10 mouse cellular contexts compared by ENCODE assay signal in the genomic region with DNA sequence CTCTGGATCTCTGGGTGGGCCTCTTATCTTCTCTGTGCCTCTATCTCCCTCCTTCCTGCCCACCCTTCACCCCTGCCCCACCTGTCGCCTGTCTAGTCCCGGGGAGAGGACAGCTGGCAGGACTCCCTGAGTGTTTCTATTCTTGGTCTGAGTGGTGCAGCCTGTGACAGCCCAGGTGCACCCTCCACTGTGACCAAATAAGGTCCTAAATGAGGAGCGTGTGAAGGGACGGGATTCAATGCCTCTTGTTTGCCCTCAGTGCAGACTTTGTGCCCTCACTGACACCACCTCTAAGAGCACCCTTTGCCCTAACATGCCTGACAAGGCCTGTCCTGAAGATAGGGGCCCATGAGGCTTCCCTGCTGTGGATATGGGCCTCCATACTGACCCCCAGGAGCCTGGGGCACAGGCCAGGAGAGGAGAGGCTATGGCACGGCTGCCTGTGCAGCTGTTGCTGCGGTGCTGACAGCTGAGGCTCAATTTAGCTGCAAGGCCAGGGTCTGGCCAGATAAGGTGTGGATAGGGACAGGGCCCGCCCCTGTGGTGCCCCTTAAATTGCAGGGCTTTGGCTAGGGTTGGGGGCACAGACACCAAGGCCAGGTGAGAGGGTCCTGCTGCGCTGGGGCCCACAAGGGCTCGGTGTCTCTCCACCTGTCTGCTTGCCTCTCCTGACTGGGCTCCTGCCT. TPM values are rescaled to one million over a fixed set of nuclear protein-coding genes. Genes with fewer than 3 reads are reported as not detected.
A peak's percentile ranks its signal among the peaks of the same experiment; 100 is the strongest.
DNase-seq lines count a peak whose midpoint lies in the region; ATAC-seq and TF ChIP-seq lines count a peak whose summit lies in the region.
"Had no signal": no experiment of that assay in that cellular context is flagged by ENCODE, and none has a peak within 500 bp of the region (broad histone marks: within the 10 kb centered on the region; RNA-seq: fewer than 3 reads in every experiment).

No protein-coding gene starts in this region.

- TF ChIP-seq EP300 in heart, postnatal 0 days (IDR thresholded peaks at IDR 0.05; ENCODE audit: low read depth): peak; percentile 94; the same call in 1 of the 2 replicates

- H3K4me3 ChIP-seq in forebrain, embryonic 11.5 days (ENCODE audit: low read depth, low read length): no peak overlapping the region
- no peak overlapping the region for H3K4me3 ChIP-seq in forebrain, embryonic 14.5 days (ENCODE audit: low read depth, low read length)
- no peak overlapping the region for H3K4me3 ChIP-seq in embryonic facial prominence, embryonic 10.5 days
- peak overlapping the region; percentile 52 for H3K4me3 ChIP-seq in heart, postnatal 0 days (ENCODE audit: low read depth, low read length)
- no peak overlapping the region for H3K4me3 ChIP-seq in liver, embryonic 15.5 days (replicated peaks)
- H3K4me3 ChIP-seq: megakaryocyte, embryonic 14.5 days had no signal

- 66% methylated on average over 9 of the region's 9 CpGs for WGBS in forebrain, embryonic 11.5 days
- 70% methylated on average over 9 of the region's 9 CpGs for WGBS in forebrain, embryonic 14.5 days
- 65% methylated on average over 9 of the region's 9 CpGs for WGBS in embryonic facial prominence, embryonic 10.5 days
- 19% methylated on average over 9 of the region's 9 CpGs for WGBS in heart, postnatal 0 days
- WGBS in liver, embryonic 15.5 days (ENCODE audit: insufficient replicate concordance): 37% methylated on average over 9 of the region's 9 CpGs

- intact Hi-C loops in left cerebral cortex, postnatal 25 days (cut with DNase I): loop anchor here (5.0 kb wide), 1 partner anchor 101 kb away; no protein-coding TSS in a partner anchor

- no peak overlapping the region for H3K4me2 ChIP-seq in forebrain, embryonic 11.5 days (ENCODE audit: low read depth, low read length, severe bottlenecking)
- no peak overlapping the region for H3K4me2 ChIP-seq in forebrain, embryonic 14.5 days (ENCODE audit: low read length)
- H3K4me2 ChIP-seq in heart, postnatal 0 days (ENCODE audit: low read depth, low read length): peak overlapping the region; percentile 55
- 0 out of 2 replicates have a peak overlapping the region, but pooled peaks have one; percentile 9 for H3K4me2 ChIP-seq in liver, embryonic 15.5 days

- 0 out of 2 replicates have a peak, but pooled peaks cover 2% of the 10 kb centered on the region for H3K27me3 ChIP-seq in forebrain, embryonic 11.5 days (ENCODE audit: control insufficient read depth, insufficient read depth, low read length)
- H3K27me3 ChIP-seq in forebrain, embryonic 14.5 days (replicated peaks; ENCODE audit: control insufficient read depth, insufficient read depth, low read length): 0 out of 2 replicates have a peak, but pooled peaks cover 5% of the 10 kb centered on the region
- H3K27me3 ChIP-seq in embryonic facial prominence, embryonic 10.5 days (replicated peaks; ENCODE audit: low read depth, poor library complexity, severe bottlenecking): peaks cover 51% of the 10 kb centered on the region
- H3K27me3 ChIP-seq in heart, postnatal 0 days (ENCODE audit: control insufficient read depth, insufficient read depth, low read length): no peaks in the 10 kb centered on the region
- peaks cover 55% of the 10 kb centered on the region for H3K27me3 ChIP-seq in liver, embryonic 15.5 days

- no peak for TF ChIP-seq CTCF in heart, postnatal 0 days (IDR thresholded peaks at IDR 0.05; ENCODE audit: low read depth)

- H3K4me1 ChIP-seq in forebrain, embryonic 11.5 days (replicated peaks; ENCODE audit: control insufficient read depth, insufficient read depth, low read length): peaks cover 22% of the 10 kb centered on the region
- H3K4me1 ChIP-seq in forebrain, embryonic 14.5 days (ENCODE audit: control insufficient read depth, insufficient read depth, low read length): peaks cover 25% of the 10 kb centered on the region
- peaks cover 62% of the 10 kb centered on the region for H3K4me1 ChIP-seq in embryonic facial prominence, embryonic 10.5 days
- H3K4me1 ChIP-seq in heart, postnatal 0 days (ENCODE audit: control insufficient read depth, insufficient read depth): peaks cover 50% of the 10 kb centered on the region
- H3K4me1 ChIP-seq in liver, embryonic 15.5 days (replicated peaks): peaks cover 70% of the 10 kb centered on the region

- H3K9me3 ChIP-seq in forebrain, embryonic 11.5 days (ENCODE audit: control insufficient read depth, low read length): no peaks in the 10 kb centered on the region
- no peaks in the 10 kb centered on the region for H3K9me3 ChIP-seq in forebrain, embryonic 14.5 days (replicated peaks; ENCODE audit: control insufficient read depth, low read length)
- no peaks in the 10 kb centered on the region for H3K9me3 ChIP-seq in embryonic facial prominence, embryonic 10.5 days
- H3K9me3 ChIP-seq in heart, postnatal 0 days (replicated peaks; ENCODE audit: control insufficient read depth, low read length): no peaks in the 10 kb centered on the region
- H3K9me3 ChIP-seq in liver, embryonic 15.5 days (replicated peaks): no peaks in the 10 kb centered on the region
- H3K9me3 ChIP-seq: megakaryocyte, embryonic 14.5 days had no signal

- no peak overlapping the region for H3K9ac ChIP-seq in forebrain, embryonic 11.5 days (ENCODE audit: low read length)
- no peak overlapping the region for H3K9ac ChIP-seq in forebrain, embryonic 14.5 days (ENCODE audit: low read length)
- peak overlapping the region; percentile 72 for H3K9ac ChIP-seq in heart, postnatal 0 days (replicated peaks; ENCODE audit: low read depth, low read length)
- peak overlapping the region; percentile 36; the same call in 1 of the 2 replicates for H3K9ac ChIP-seq in liver, embryonic 15.5 days

- H3K27ac ChIP-seq in forebrain, embryonic 11.5 days (ENCODE audit: low read depth, low read length): no peak overlapping the region
- no peak overlapping the region for H3K27ac ChIP-seq in forebrain, embryonic 14.5 days (ENCODE audit: low read depth, low read length)
- peak overlapping the region; percentile 58 for H3K27ac ChIP-seq in embryonic facial prominence, embryonic 10.5 days (replicated peaks)
- H3K27ac ChIP-seq in heart, postnatal 0 days (ENCODE audit: low read depth): peak overlapping the region; percentile 99
- H3K27ac ChIP-seq in liver, embryonic 15.5 days (replicated peaks): no peak overlapping the region

- peak; percentile 52 for DNase-seq in forebrain, embryonic 11.5 days (ENCODE audit: low spot score)
- no peak for DNase-seq in forebrain, embryonic 14.5 days (ENCODE audit: low spot score)
- DNase-seq in embryonic facial prominence, embryonic 10.5 days (ENCODE audit: low spot score): no peak
- DNase-seq in heart, postnatal 0 days (ENCODE audit: low spot score): peak; percentile 95
- no peak for DNase-seq in MN1 (ENCODE audit: low spot score)
- DNase-seq in layer of hippocampus, adult 11-12 months (ENCODE audit: low spot score): no peak
- DNase-seq in left cerebral cortex, postnatal 25 days (ENCODE audit: low spot score in 2 of 2): no peak

- no peaks in the 10 kb centered on the region for H3K36me3 ChIP-seq in forebrain, embryonic 11.5 days (ENCODE audit: control insufficient read depth, insufficient read depth, low read length)
- no peaks in the 10 kb centered on the region for H3K36me3 ChIP-seq in forebrain, embryonic 14.5 days (ENCODE audit: control insufficient read depth, insufficient read depth, low read length)
- H3K36me3 ChIP-seq in embryonic facial prominence, embryonic 10.5 days (replicated peaks): peaks cover 3% of the 10 kb centered on the region; the same call in 1 of the 2 replicates
- no peaks in the 10 kb centered on the region for H3K36me3 ChIP-seq in heart, postnatal 0 days (replicated peaks; ENCODE audit: control insufficient read depth, insufficient read depth, low read length)
- peaks cover 28% of the 10 kb centered on the region for H3K36me3 ChIP-seq in liver, embryonic 15.5 days (replicated peaks)

- ATAC-seq in forebrain, embryonic 11.5 days (replicated peaks; ENCODE audit: low FRiP score): no peak
- no peak for ATAC-seq in forebrain, embryonic 14.5 days
- peak; percentile 70 for ATAC-seq in heart, postnatal 0 days (ENCODE audit: insufficient read depth, low read depth)
- ATAC-seq in liver, embryonic 15.5 days (ENCODE audit: insufficient read depth): no peak

RNA-seq across cellular contexts. Expression of gene Josd2, which starts 5.3 kb away (rescaled TPM):
- 60.9 and 68.9 TPM in 2 replicates for polyA plus RNA-seq in forebrain, embryonic 11.5 days (2014; fragmentation: Nextera tagmentation; extraction: Ambion mirVana)
- polyA plus RNA-seq in forebrain, embryonic 14.5 days (2014; fragmentation: Nextera tagmentation; extraction: Ambion mirVana): 49.3 and 50.5 TPM in 2 replicates
- polyA plus RNA-seq in embryonic facial prominence, embryonic 10.5 days (2016; fragmentation: Nextera tagmentation; extraction: Ambion mirVana): 80.3 and 85.1 TPM in 2 replicates
- total RNA-seq in heart, postnatal 0 days (2014; rRNA removed; ENCODE audit: low replicate concordance): 123 and 143 TPM in 2 replicates
- polyA plus RNA-seq in heart, postnatal 0 days (2015; fragmentation: Nextera tagmentation; extraction: Ambion mirVana): 91.2 and 105 TPM in 2 replicates
- 175 and 198 TPM in 2 replicates for polyA plus RNA-seq in liver, embryonic 15.5 days (2015; fragmentation: Nextera tagmentation; extraction: Ambion mirVana)
- 10 to 100 TPM; 73.6 to 86.0 TPM for total RNA-seq in left cerebral cortex, postnatal 25 days (2021)

RNA-seq across cellular contexts. Expression of gene Aspdh, which starts 7.9 kb away (rescaled TPM):
- 2.6 and 2.9 TPM in 2 replicates for polyA plus RNA-seq in forebrain, embryonic 11.5 days (2014; fragmentation: Nextera tagmentation; extraction: Ambion mirVana)
- polyA plus RNA-seq in forebrain, embryonic 14.5 days (2014; fragmentation: Nextera tagmentation; extraction: Ambion mirVana): 5.3 TPM in 2 replicates
- 0.64 TPM in 1 of 2 replicates, not detected in the other for polyA plus RNA-seq in embryonic facial prominence, embryonic 10.5 days (2016; fragmentation: Nextera tagmentation; extraction: Ambion mirVana)
- 7.5 TPM in 1 of 2 replicates, not detected in the other for total RNA-seq in heart, postnatal 0 days (2014; rRNA removed; ENCODE audit: low replicate concordance)
- 0.40 and 0.86 TPM in 2 replicates for polyA plus RNA-seq in heart, postnatal 0 days (2015; fragmentation: Nextera tagmentation; extraction: Ambion mirVana)
- polyA plus RNA-seq in liver, embryonic 15.5 days (2015; fragmentation: Nextera tagmentation; extraction: Ambion mirVana): 14.3 and 17.3 TPM in 2 replicates
- 10 to 100 TPM in 1 of 2 experiments, 1 to 10 TPM in 1; 9.6 to 10.1 TPM for total RNA-seq in left cerebral cortex, postnatal 25 days (2021)
- total RNA-seq: CH12.LX had no signal

RNA-seq across cellular contexts. Expression of gene Emc10, which starts 23.2 kb away (rescaled TPM):
- 115 and 124 TPM in 2 replicates for polyA plus RNA-seq in forebrain, embryonic 11.5 days (2014; fragmentation: Nextera tagmentation; extraction: Ambion mirVana)
- polyA plus RNA-seq in forebrain, embryonic 14.5 days (2014; fragmentation: Nextera tagmentation; extraction: Ambion mirVana): 147 and 154 TPM in 2 replicates
- polyA plus RNA-seq in embryonic facial prominence, embryonic 10.5 days (2016; fragmentation: Nextera tagmentation; extraction: Ambion mirVana): 82.7 and 85.8 TPM in 2 replicates
- total RNA-seq in heart, postnatal 0 days (2014; rRNA removed; ENCODE audit: low replicate concordance): 206 and 212 TPM in 2 replicates
- polyA plus RNA-seq in heart, postnatal 0 days (2015; fragmentation: Nextera tagmentation; extraction: Ambion mirVana): 67.0 and 73.2 TPM in 2 replicates
- 45.9 and 55.4 TPM in 2 replicates for polyA plus RNA-seq in liver, embryonic 15.5 days (2015; fragmentation: Nextera tagmentation; extraction: Ambion mirVana)
- total RNA-seq in left cerebral cortex, postnatal 25 days (2021): 100 to 1,000 TPM; 165 to 173 TPM

RNA-seq across cellular contexts. Expression of gene Fam71e1, which starts 23.3 kb away (rescaled TPM):
- 22.3 and 25.3 TPM in 2 replicates for polyA plus RNA-seq in forebrain, embryonic 11.5 days (2014; fragmentation: Nextera tagmentation; extraction: Ambion mirVana)
- 13.0 and 24.0 TPM in 2 replicates for polyA plus RNA-seq in forebrain, embryonic 14.5 days (2014; fragmentation: Nextera tagmentation; extraction: Ambion mirVana)
- polyA plus RNA-seq in embryonic facial prominence, embryonic 10.5 days (2016; fragmentation: Nextera tagmentation; extraction: Ambion mirVana): 13.5 and 14.4 TPM in 2 replicates
- 3.2 and 4.3 TPM in 2 replicates for total RNA-seq in heart, postnatal 0 days (2014; rRNA removed; ENCODE audit: low replicate concordance)
- 11.4 and 12.5 TPM in 2 replicates for polyA plus RNA-seq in heart, postnatal 0 days (2015; fragmentation: Nextera tagmentation; extraction: Ambion mirVana)
- polyA plus RNA-seq in liver, embryonic 15.5 days (2015; fragmentation: Nextera tagmentation; extraction: Ambion mirVana): 1.7 and 2.0 TPM in 2 replicates
- total RNA-seq in left cerebral cortex, postnatal 25 days (2021): 10 to 100 TPM; 17.4 to 18.9 TPM

RNA-seq across cellular contexts. Expression of gene Lrrc4b, which starts 44.3 kb away (rescaled TPM):
- polyA plus RNA-seq in forebrain, embryonic 11.5 days (2014; fragmentation: Nextera tagmentation; extraction: Ambion mirVana): 8.2 and 9.8 TPM in 2 replicates
- 20.8 and 22.1 TPM in 2 replicates for polyA plus RNA-seq in forebrain, embryonic 14.5 days (2014; fragmentation: Nextera tagmentation; extraction: Ambion mirVana)
- polyA plus RNA-seq in embryonic facial prominence, embryonic 10.5 days (2016; fragmentation: Nextera tagmentation; extraction: Ambion mirVana): 0.68 and 1.1 TPM in 2 replicates
- 55.6 and 89.5 TPM in 2 replicates for total RNA-seq in heart, postnatal 0 days (2014; rRNA removed; ENCODE audit: low replicate concordance)
- 2.8 TPM in 2 replicates for polyA plus RNA-seq in heart, postnatal 0 days (2015; fragmentation: Nextera tagmentation; extraction: Ambion mirVana)
- polyA plus RNA-seq in liver, embryonic 15.5 days (2015; fragmentation: Nextera tagmentation; extraction: Ambion mirVana): 0.03 TPM in 1 of 2 replicates, not detected in the other
- 100 to 1,000 TPM; 268 to 278 TPM for total RNA-seq in left cerebral cortex, postnatal 25 days (2021)

Comparison
In these comparisons a context has a peak if more than half of its experiments do, and no peak if none do; other contexts are left out.
1. DNase-seq: peak in forebrain, embryonic 11.5 days (single experiment) and heart, postnatal 0 days (single experiment); none in forebrain, embryonic 14.5 days (single experiment), embryonic facial prominence, embryonic 10.5 days (single experiment), MN1 (single experiment), layer of hippocampus, adult 11-12 months (single experiment) and left cerebral cortex, postnatal 25 days (0 of 2).
2. H3K27ac ChIP-seq: peak in embryonic facial prominence, embryonic 10.5 days (single experiment) and heart, postnatal 0 days (single experiment); none in forebrain, embryonic 11.5 days (single experiment), forebrain, embryonic 14.5 days (single experiment) and liver, embryonic 15.5 days (single experiment).
3. H3K4me2 ChIP-seq: peak in heart, postnatal 0 days (single experiment) and liver, embryonic 15.5 days (single experiment); none in forebrain, embryonic 11.5 days (single experiment) and forebrain, embryonic 14.5 days (single experiment).
4. H3K9ac ChIP-seq: peak in heart, postnatal 0 days (single experiment) and liver, embryonic 15.5 days (single experiment); none in forebrain, embryonic 11.5 days (single experiment) and forebrain, embryonic 14.5 days (single experiment).